Mouse (Mus musculus) right cerebral cortex, postnatal 14 days (tissue): ENCODE data around the gene Arfgap3.
"Not testable (repeated sequence)": the region's sequence is repeated elsewhere in the genome, so short reads cannot be mapped to it uniquely, and the experiment has no call there.

ENCODE experiments used
- DNase-seq: peaks from one replicate; pipeline ENCODE4 v3.0.0; 2022

Arfgap3 gene

DNA sequence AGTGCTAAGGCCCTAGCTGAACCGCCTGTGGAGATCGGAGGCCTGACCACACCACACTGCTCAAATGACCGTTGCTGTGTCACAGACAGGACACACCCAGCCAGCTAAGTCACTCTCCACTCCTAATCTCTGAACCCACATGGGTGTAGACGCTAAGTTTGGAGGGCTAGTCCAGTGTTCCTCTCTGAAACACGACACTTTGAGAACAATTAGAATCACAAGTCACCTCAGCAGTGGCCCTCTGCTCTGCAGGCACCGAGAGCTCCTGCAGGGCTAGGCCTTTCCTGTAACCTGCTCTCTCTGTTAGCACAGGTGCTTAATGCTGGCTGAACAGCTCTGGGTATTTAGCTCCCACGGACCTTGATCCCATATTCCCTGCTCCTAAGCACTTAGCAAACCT lies 5.9 kb downstream of the Arfgap3 start:
- no peak for DNase-seq

DNA sequence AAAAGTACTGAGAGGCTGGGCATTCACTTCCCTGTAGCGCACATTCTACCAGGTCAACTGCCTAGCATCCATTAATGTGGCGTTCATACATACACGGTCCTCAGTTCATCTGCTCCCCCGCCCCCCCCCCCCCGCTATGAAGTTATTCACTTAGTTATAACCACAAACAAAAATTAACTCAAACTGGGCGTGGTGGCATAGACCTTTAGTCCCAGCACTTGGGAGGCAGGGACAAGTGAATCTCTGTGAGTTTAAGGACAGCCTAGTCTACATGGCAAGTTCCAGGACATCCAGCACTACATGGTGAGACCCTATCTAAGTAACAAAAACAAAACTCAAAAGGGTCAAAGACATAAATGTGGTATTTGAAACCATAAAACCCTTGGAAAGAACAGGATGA lies 11.1 kb downstream of the Arfgap3 start:
- no peak for DNase-seq

DNA sequence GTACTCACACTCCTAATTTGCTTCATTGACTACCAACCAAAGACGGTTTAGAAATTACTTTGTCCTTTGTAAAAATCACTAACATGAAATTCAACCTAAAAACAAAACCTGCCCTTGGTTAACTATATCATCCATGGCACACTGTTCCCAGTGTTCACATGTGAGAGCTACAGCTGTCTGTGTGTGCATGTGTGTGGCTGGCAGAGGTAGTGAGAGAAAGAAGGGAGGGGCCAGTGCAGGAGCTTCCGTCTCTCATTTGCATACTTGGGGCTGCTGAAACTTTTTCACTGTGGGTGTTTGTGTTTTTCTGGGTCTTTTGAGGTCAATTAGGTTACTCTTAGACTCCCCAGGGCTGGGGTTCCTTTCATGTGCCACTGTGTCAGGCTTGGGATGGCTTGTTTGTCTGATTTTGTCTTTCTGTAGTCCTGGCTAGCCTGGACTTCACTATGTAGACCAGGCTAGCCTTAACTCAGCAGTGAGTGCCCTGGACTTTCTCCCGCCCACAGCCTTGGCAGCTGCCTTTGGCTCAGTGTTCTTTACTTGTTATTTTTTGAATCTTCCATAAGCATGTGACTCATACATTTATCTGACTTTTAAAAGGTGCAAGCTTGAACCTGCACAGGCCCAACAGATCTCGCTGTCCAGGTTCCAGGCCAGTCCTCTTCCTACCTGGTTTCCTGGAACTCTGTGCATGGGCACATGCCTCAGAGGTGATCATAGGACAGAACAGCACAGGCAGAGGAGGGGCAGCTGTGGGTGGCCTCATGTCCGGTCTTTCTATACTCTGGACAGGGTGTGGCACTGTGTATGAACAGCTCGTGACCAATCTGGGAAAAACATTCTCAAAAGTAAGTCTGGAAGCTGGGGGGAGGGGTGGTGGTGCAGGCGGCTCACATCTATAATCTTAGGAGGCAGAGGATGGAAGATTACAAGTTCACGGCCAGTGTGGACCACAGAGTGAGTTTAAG lies 11.9 kb downstream of the Arfgap3 start:
- DNase-seq: no peak

GRCm38 (mm10) chr15:83332373-83332772 lies 17.7 kb downstream of the Arfgap3 start:
- no peak for DNase-seq

GRCm38 (mm10) chr15:83328952-83329351 lies 21.1 kb downstream of the Arfgap3 start:
- no peak for DNase-seq

DNA sequence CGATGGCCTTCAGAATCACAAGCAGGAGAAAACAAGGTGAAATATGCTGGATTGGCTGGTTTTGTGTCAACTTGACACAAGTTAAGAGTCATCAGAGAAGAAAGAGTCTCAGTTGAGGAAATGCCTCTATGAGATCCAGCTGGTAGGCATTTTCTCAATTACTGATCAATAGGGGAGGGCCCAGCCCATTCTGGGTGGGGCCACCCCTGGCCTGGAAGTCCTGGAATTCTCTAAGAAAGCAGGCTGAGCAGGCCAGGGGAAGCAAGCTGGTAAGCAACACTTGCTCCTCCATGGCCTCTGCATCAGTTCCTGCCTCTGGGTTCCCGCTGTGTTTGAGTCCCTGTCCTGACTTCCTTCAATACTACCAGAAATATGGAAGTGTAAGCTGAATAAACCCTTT lies 27.0 kb downstream of the Arfgap3 start:
- DNase-seq: no peak

GRCm38 (mm10) chr15:83314914-83315313 lies 35.1 kb downstream of the Arfgap3 start:
- no peak for DNase-seq

DNA sequence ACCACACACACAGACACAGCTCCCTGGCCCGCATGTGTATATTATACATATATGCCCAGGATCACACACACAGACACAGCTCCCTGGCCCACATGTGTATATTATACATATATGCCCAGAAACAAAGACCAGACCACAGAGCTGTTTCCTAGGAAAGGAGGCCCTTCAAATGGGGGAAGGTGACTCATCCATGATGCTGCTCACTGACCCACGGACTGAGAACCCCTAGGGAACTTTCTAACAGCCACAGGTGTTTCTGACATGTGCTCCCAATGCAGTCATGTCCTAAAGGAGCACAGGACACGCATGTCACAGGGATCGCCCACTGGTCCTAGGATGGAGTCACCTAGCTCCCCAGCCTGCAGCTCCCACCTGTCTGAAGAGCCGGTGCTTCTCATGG lies 40.2 kb downstream of the Arfgap3 start:
- DNase-seq: no peak

GRCm38 (mm10) chr15:83308708-83309107 lies 41.3 kb downstream of the Arfgap3 start:
- not testable (repeated sequence) for DNase-seq

DNA sequence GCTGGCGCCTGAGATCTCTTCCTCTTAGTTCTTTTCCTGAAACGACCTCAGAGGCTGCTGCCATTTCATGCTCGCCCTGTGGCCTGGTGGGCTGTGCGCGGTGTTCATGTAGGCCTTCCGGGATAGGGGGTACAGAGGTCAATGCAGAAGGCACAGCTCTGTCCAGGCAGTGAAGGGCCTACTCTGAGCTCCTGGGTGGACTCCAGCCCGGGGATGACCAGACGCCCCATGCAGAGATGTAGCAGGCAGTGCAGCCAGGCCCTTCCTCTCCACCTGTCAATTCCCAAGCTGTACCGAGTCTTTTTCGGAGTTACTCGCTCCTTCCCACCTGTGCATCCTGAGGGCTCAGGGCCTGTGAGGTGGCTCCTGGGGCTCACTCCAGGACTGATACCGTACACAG lies 43.9 kb downstream of the Arfgap3 start:
- DNase-seq: no peak

- no peak for DNase-seq
Observed at GRCm38 (mm10) chr15:83305192-83305921, 44.7 kb downstream of the Arfgap3 start.

- DNase-seq: no peak
Observed at GRCm38 (mm10) chr15:83304804-83305191, 45.2 kb downstream of the Arfgap3 start.

- DNase-seq: no peak
Observed at GRCm38 (mm10) chr15:83303656-83304484, 46.2 kb downstream of the Arfgap3 start.

GRCm38 (mm10) chr15:83299916-83300582 lies 50.0 kb downstream of the Arfgap3 start:
- DNase-seq: no peak

- DNase-seq: no peak
Observed at GRCm38 (mm10) chr15:83299450-83299849, 50.6 kb downstream of the Arfgap3 start.

DNA sequence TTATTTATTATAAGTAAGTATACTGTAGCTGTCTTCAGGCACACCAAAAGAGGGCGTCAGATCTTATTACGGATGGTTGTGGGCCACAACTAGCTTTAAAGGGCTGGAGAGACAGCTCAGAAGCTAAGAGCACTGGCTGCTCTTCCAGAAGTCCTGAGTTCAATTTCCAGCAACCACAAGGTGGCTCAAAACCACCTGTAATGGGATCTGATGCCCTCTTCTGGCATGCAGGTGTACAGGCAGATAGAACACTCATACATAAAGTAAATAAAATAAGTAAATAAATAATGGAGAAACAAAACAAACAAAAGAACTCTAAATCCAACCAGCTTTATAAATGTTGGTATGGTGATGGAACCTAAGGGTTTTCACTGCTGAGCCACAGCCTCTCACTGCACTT lies 51.2 kb downstream of the Arfgap3 start:
- no peak for DNase-seq

DNA sequence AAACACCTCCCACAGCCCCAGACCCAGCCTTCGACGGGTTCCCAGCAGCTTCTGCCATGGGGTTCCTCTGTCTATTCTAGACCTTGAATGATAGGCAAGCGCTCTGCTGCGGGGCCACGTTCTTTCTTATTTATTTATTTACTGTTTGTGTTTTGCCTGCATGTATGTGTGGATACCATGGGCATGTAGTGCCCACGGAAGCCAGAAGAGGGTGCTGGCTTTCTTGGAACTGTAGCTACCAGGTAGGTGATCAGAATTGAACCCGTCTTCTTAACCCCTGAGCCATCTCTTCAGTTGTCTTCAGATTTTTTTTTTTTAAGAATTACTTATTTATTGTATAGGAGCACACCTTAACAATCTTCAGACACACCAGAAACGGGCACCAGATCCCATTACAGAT lies 51.7 kb downstream of the Arfgap3 start:
- no peak for DNase-seq

DNA sequence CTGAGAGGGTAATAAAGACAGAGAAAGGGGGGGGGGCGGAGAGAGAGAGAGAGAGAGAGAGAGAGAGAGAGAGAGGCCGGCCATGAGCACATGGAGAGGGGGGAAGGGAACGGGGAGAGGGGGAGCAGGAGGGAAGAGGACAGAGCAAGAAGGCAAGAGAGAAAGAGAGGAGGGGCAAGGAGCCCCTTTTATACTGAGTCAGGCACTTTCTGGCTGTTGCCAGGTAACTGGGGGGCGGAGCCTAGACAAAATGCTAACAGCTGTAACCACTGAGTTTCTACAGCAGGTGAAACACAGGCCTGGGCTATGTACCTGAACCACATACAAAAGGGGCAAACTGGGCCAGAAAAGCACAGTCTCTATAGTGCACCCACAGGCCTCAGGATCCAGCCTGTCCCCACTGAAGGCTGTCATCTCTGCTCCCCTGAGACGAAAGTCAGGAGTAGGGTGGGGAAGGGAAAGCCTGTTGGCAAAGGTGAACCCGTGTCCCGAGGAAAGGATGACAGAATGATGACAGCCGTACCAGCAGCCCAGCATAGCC lies 53.2 kb downstream of the Arfgap3 start:
- no peak for DNase-seq

DNA sequence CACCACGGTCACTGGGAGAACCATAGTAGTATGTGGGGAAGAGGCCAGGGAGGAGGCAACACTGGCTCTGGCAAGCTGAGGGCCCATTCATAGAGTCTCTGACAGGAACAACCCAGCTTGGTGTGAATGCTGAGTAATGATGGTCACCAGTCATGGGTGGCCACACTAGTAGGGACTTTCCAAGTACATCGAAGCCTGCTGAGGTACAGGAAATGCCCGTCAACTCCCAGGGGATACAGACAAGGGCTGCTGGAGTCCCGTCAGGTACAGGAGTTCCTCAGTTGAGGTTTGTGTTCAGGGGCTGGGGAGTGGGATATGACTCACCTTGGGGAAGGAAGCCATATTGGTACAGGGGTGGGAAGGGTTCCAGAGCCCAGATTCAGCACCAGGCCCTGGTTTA lies 54.0 kb downstream of the Arfgap3 start:
- no peak for DNase-seq

GRCm38 (mm10) chr15:83294954-83295353 lies 55.1 kb downstream of the Arfgap3 start:
- no peak for DNase-seq

GRCm38 (mm10) chr15:83293706-83294645 lies 56.1 kb downstream of the Arfgap3 start:
- no peak for DNase-seq
